Mouse (Mus musculus): Measurements from ENCODE around the gene Scd3. TPM values are rescaled to one million over a fixed set of nuclear protein-coding genes. Genes with fewer than 3 reads are reported as not detected.
"Not testable (repeated sequence)": the region's sequence is repeated elsewhere in the genome, so short reads cannot be mapped to it uniquely, and the experiment has no call there.

Gene Scd3
- total RNA-seq, 2 experiments from 2014 or later, result not detected

GRCm38 (mm10) chr19:44230212-44230611 lies 27.1 kb downstream of the Scd3 start:
- DNase-seq (ENCODE audit: low spot score), result no peak
- intact Hi-C loops (cut with DNase I), result no loop called here

GRCm38 (mm10) chr19:44231608-44232151 lies 28.6 kb downstream of the Scd3 start:
- intact Hi-C loops (cut with DNase I), result no loop called here
- DNase-seq (ENCODE audit: low spot score), result no peak

- intact Hi-C loops (cut with DNase I), result no loop called here
- no peak for DNase-seq (ENCODE audit: low spot score)
Observed at GRCm38 (mm10) chr19:44237471-44238006, 34.5 kb downstream of the Scd3 start.

GRCm38 (mm10) chr19:44238906-44239305 lies 35.8 kb downstream of the Scd3 start:
- intact Hi-C loops (cut with DNase I), result no loop called here
- no peak for DNase-seq (ENCODE audit: low spot score)

- intact Hi-C loops (cut with DNase I), result loop anchor here (1.0 to 10.0 kb wide), 4 partner anchors 50 to 299 kb away; partner anchors contain the start of genes Bloc1s2 and Sec31b
- no peak for DNase-seq (ENCODE audit: low spot score)
Observed at GRCm38 (mm10) chr19:44245761-44246171, 42.7 kb downstream of the Scd3 start.

- no peak for DNase-seq (ENCODE audit: low spot score)
Observed at GRCm38 (mm10) chr19:44246341-44246911, 43.4 kb downstream of the Scd3 start.

GRCm38 (mm10) chr19:44247281-44248080 lies 44.4 kb downstream of the Scd3 start:
- no peak for DNase-seq (ENCODE audit: low spot score)
- intact Hi-C loops (cut with DNase I), result loop anchor here (5.0 to 10.0 kb wide), 3 partner anchors 100 to 297 kb away; partner anchors contain the start of genes Bloc1s2 and Sec31b

More at GRCm38 (mm10) chr19:44246341-44246911, 43.4 kb downstream of the Scd3 start:
- intact Hi-C loops (cut with DNase I), result loop anchor here (5.0 to 10.0 kb wide), 3 partner anchors 99 to 298 kb away; partner anchors contain the start of genes Bloc1s2 and Sec31b

- peak; percentile 93 for DNase-seq (ENCODE audit: low spot score)
- intact Hi-C loops (cut with DNase I), result loop anchor here (5.0 to 10.0 kb wide), 3 partner anchors 101 to 297 kb away; partner anchors contain the start of genes Bloc1s2 and Sec31b
Observed at GRCm38 (mm10) chr19:44248081-44248853, 45.2 kb downstream of the Scd3 start.

- intact Hi-C loops (cut with DNase I), result loop anchor here (5.0 to 10.0 kb wide), 3 partner anchors 102 to 296 kb away; partner anchors contain the start of genes Bloc1s2 and Sec31b
Observed at GRCm38 (mm10) chr19:44248854-44249351, 45.8 kb downstream of the Scd3 start.

GRCm38 (mm10) chr19:44251138-44251537 lies 48.1 kb downstream of the Scd3 start:
- DNase-seq (ENCODE audit: low spot score); intact Hi-C loops (cut with DNase I): not testable (repeated sequence)

More at GRCm38 (mm10) chr19:44248854-44249351, 45.8 kb downstream of the Scd3 start:
- no peak for DNase-seq (ENCODE audit: low spot score)

- no peak for DNase-seq (ENCODE audit: low spot score)
- intact Hi-C loops (cut with DNase I), result no loop called here
Observed at GRCm38 (mm10) chr19:44251936-44252558, 49.0 kb downstream of the Scd3 start.

GRCm38 (mm10) chr19:44254106-44254505 lies 51.0 kb downstream of the Scd3 start:
- DNase-seq (ENCODE audit: low spot score); intact Hi-C loops (cut with DNase I): not testable (repeated sequence)

- intact Hi-C loops (cut with DNase I), result no loop called here
- no peak for DNase-seq (ENCODE audit: low spot score)
Observed at GRCm38 (mm10) chr19:44257377-44257966, 54.4 kb downstream of the Scd3 start.

- DNase-seq (ENCODE audit: low spot score), result no peak
- intact Hi-C loops (cut with DNase I), result no loop called here
Observed at GRCm38 (mm10) chr19:44259484-44259883, 56.4 kb downstream of the Scd3 start.

GRCm38 (mm10) chr19:44260487-44260886 lies 57.4 kb downstream of the Scd3 start:
- intact Hi-C loops (cut with DNase I), result no loop called here
- no peak for DNase-seq (ENCODE audit: low spot score)

- intact Hi-C loops (cut with DNase I), result no loop called here
- no peak for DNase-seq (ENCODE audit: low spot score)
Observed at GRCm38 (mm10) chr19:44261774-44262173, 58.7 kb downstream of the Scd3 start.

GRCm38 (mm10) chr19:44263581-44263980 lies 60.5 kb downstream of the Scd3 start:
- intact Hi-C loops (cut with DNase I), result no loop called here
- no peak for DNase-seq (ENCODE audit: low spot score)

GRCm38 (mm10) chr19:44264226-44264625 lies 61.2 kb downstream of the Scd3 start:
- intact Hi-C loops (cut with DNase I), result no loop called here
- DNase-seq (ENCODE audit: low spot score), result no peak

Measured in heart, postnatal 25 days (tissue).